Mouse (Mus musculus): ENCODE measurements around the gene Adipor1. TPM values are rescaled to one million over a fixed set of nuclear protein-coding genes. Genes with fewer than 3 reads are reported as not detected.

The Adipor1 gene
- total RNA-seq, 2 experiments from 2014 or later: 119 to 153 TPM

DNA sequence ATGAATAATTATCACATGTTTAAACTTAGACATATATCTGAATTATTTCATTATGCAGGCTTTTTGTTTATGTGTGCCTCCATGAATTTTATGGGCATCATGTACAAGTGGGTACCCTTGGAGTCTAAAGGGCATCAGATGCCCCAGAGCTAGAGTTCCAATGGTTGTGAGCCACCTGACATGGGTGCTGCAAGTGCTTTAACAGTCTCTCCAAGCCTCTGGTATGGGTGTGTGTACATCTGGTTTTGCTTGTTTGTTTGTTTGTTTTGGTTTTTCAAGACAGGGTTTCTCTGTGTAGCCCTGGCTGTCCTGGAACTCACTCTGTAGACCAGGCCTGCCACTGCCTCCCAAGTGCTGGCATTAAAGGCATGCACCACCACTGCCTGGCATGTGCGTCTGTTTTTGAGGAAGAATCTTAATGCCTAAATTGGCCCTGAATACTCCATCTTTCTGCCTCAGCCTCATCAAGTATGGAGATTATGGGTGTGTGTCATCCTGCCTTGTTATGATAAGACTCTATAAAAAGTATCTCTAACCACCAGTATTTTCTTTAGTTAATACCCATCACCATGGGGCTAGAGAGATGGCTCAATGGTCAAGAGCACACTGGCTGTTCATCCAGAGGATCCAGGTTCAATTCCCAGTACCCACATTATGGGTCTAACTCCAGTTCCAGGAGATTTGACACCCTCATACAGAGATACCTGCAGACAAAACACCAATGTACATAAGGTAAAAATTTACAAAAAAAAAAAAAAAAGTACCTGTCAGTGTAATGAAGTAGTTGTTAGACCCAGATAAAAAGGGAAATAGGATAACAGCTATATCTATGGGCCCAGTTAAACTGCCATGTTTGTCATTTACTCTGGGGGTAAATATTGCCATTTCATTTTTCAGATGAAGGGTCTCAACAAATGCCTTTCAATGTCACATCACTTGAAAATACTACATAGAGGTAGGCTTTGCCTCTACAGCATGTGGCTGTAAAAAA, 45.4 kb downstream of the Adipor1 start:
- ATAC-seq (replicated peaks; ENCODE audit: low FRiP score, poor library complexity, severe bottlenecking): peak; percentile 94

Other genes starting within 250 kb of the Adipor1 start
- 19.3 and 76.8 TPM in 2 replicates for gene Chil1, start 233.2 kb upstream of the Adipor1 start, total RNA-seq (2015; ENCODE audit: low replicate concordance)
- gene Chil1, start 233.2 kb upstream of the Adipor1 start, total RNA-seq (2017; ENCODE audit: low replicate concordance): 13.9 and 22.5 TPM in 2 replicates
- not detected in 2 replicates for gene Mybph, start 221.9 kb upstream of the Adipor1 start, total RNA-seq (2015; ENCODE audit: low replicate concordance)
- gene Mybph, start 221.9 kb upstream of the Adipor1 start, total RNA-seq (2017; ENCODE audit: low replicate concordance): 0.39 TPM in 1 of 2 replicates, not detected in the other
- gene Adora1, start 179.9 kb upstream of the Adipor1 start, total RNA-seq (2015; ENCODE audit: low replicate concordance): not detected in 2 replicates
- gene Adora1, start 179.9 kb upstream of the Adipor1 start, total RNA-seq (2017; ENCODE audit: low replicate concordance): not detected in 2 replicates
- gene Myog, start 125.4 kb upstream of the Adipor1 start, total RNA-seq (2015; ENCODE audit: low replicate concordance): not detected in 2 replicates
- not detected in 2 replicates for gene Myog, start 125.4 kb upstream of the Adipor1 start, total RNA-seq (2017; ENCODE audit: low replicate concordance)
- gene Ppfia4, start 82.5 kb upstream of the Adipor1 start, total RNA-seq (2015; ENCODE audit: low replicate concordance): 0.42 and 0.72 TPM in 2 replicates
- gene Ppfia4, start 82.5 kb upstream of the Adipor1 start, total RNA-seq (2017; ENCODE audit: low replicate concordance): 3.0 TPM in 1 of 2 replicates, not detected in the other
- 52.0 and 62.3 TPM in 2 replicates for gene Tmem183a, start 53.4 kb upstream of the Adipor1 start, total RNA-seq (2015; ENCODE audit: low replicate concordance)
- gene Tmem183a, start 53.4 kb upstream of the Adipor1 start, total RNA-seq (2017; ENCODE audit: low replicate concordance): 72.4 and 84.7 TPM in 2 replicates
- not detected in 2 replicates for gene 4933406M09Rik, start 29.4 kb upstream of the Adipor1 start, total RNA-seq (2015; ENCODE audit: low replicate concordance)
- gene 4933406M09Rik, start 29.4 kb upstream of the Adipor1 start, total RNA-seq (2017; ENCODE audit: low replicate concordance): not detected in 2 replicates
- 22.3 and 39.0 TPM in 2 replicates for gene Cyb5r1, start 9.8 kb upstream of the Adipor1 start, total RNA-seq (2015; ENCODE audit: low replicate concordance)
- gene Cyb5r1, start 9.8 kb upstream of the Adipor1 start, total RNA-seq (2017; ENCODE audit: low replicate concordance): 12.9 and 30.3 TPM in 2 replicates
- gene Klhl12, start 40.2 kb downstream of the Adipor1 start, total RNA-seq (2015; ENCODE audit: low replicate concordance): 134 TPM in 2 replicates
- 126 and 208 TPM in 2 replicates for gene Klhl12, start 40.2 kb downstream of the Adipor1 start, total RNA-seq (2017; ENCODE audit: low replicate concordance)
- 15.5 and 18.4 TPM in 2 replicates for gene Rabif, start 79.3 kb downstream of the Adipor1 start, total RNA-seq (2015; ENCODE audit: low replicate concordance)
- 3.6 and 11.7 TPM in 2 replicates for gene Rabif, start 79.3 kb downstream of the Adipor1 start, total RNA-seq (2017; ENCODE audit: low replicate concordance)
- not detected in 2 replicates for gene Mgat4e, start 134.3 kb downstream of the Adipor1 start, total RNA-seq (2015; ENCODE audit: low replicate concordance)
- gene Mgat4e, start 134.3 kb downstream of the Adipor1 start, total RNA-seq (2017; ENCODE audit: low replicate concordance): not detected in 2 replicates
- gene Kdm5b, start 144.8 kb downstream of the Adipor1 start, total RNA-seq (2015; ENCODE audit: low replicate concordance): 5.4 and 20.1 TPM in 2 replicates
- 2.2 and 4.1 TPM in 2 replicates for gene Kdm5b, start 144.8 kb downstream of the Adipor1 start, total RNA-seq (2017; ENCODE audit: low replicate concordance)
- not detected in 2 replicates for gene Syt2, start 231.3 kb downstream of the Adipor1 start, total RNA-seq (2015; ENCODE audit: low replicate concordance)
- gene Syt2, start 231.3 kb downstream of the Adipor1 start, total RNA-seq (2017; ENCODE audit: low replicate concordance): not detected in 2 replicates

Measured in erythroid progenitor cell, adult 5-6 weeks (primary cell).